Mouse (Mus musculus): Measurements from ENCODE around the gene Olfr1028. TPM values are rescaled to one million over a fixed set of nuclear protein-coding genes. Genes with fewer than 3 reads are reported as not detected.

Gene Olfr1028
- total and polyA plus RNA-seq, 3 experiments: not detected

- TF ChIP-seq BHLHE40 (IDR thresholded peaks at IDR 0.05; ENCODE audit: borderline replicate concordance, low read depth, low read length) (no peak), GABPA (IDR thresholded peaks at IDR 0.05; ENCODE audit: low read depth, low read length) (no peak), POLR2AphosphoS5 (IDR thresholded peaks at IDR 0.05; ENCODE audit: borderline replicate concordance, low read depth, low read length) (no peak), MYB (IDR thresholded peaks at IDR 0.05; ENCODE audit: low read depth, low read length) (no peak), UBTF (IDR thresholded peaks at IDR 0.05; ENCODE audit: borderline replicate concordance, insufficient read depth, low read depth, low read length) (no peak)
- Histone ChIP-seq H3K9ac (ENCODE audit: control insufficient read depth, low read depth, low read length, poor library complexity, severe bottlenecking) (no peak within 1 kb of the TSS), H3K9me3 (replicated peaks; ENCODE audit: insufficient read depth, low read length) (no peaks in the 10 kb centered on the region), H3K4me1 (ENCODE audit: control insufficient read depth in 1 of 2, insufficient read depth in 2 of 2, low read length in 2 of 2) (no peaks in the 10 kb centered on the region), H3K27me3 (ENCODE audit: control insufficient read depth in 1 of 2, insufficient read depth in 2 of 2, low read length in 2 of 2) (no peaks in the 10 kb centered on the region), H3K79me2 (ENCODE audit: control insufficient read depth, insufficient read depth, low read length, poor library complexity) (no peaks in the 10 kb centered on the region), H3K4me3 (ENCODE audit: control insufficient read depth in 1 of 2, insufficient read depth in 1 of 2, low read depth in 2 of 2, low read length in 2 of 2) (no peak within 1 kb of the TSS), H3K36me3 (ENCODE audit: control insufficient read depth in 1 of 2, insufficient read depth in 2 of 2, low read length in 2 of 2) (no peaks in the 10 kb centered on the region), H3K27ac (ENCODE audit: control insufficient read depth, low read depth, low read length) (no peak within 1 kb of the TSS)
- DNase-seq (ENCODE audit: low read depth, low spot score): no peak
Measured at GRCm38 (mm10) chr2:85978976-85979375, 28.7 kb downstream of the Olfr1028 start, which contains the start of gene Olfr1030. TSS of gene Olfr1030 (plus strand) at chr2:85979276.

- Histone ChIP-seq H3K27ac (ENCODE audit: control insufficient read depth, low read depth, low read length) (no peak within 1 kb of the TSS), H3K4me3 (ENCODE audit: control insufficient read depth in 1 of 2, insufficient read depth in 1 of 2, low read depth in 2 of 2, low read length in 2 of 2) (no peak within 1 kb of the TSS), H3K79me2 (ENCODE audit: control insufficient read depth, insufficient read depth, low read length, poor library complexity) (no peaks in the 10 kb centered on the region), H3K27me3 (ENCODE audit: control insufficient read depth in 1 of 2, insufficient read depth in 2 of 2, low read length in 2 of 2) (no peaks in the 10 kb centered on the region), H3K36me3 (ENCODE audit: control insufficient read depth in 1 of 2, insufficient read depth in 2 of 2, low read length in 2 of 2) (no peaks in the 10 kb centered on the region), H3K4me1 (ENCODE audit: control insufficient read depth in 1 of 2, insufficient read depth in 2 of 2, low read length in 2 of 2) (no peaks in the 10 kb centered on the region), H3K9ac (ENCODE audit: control insufficient read depth, low read depth, low read length, poor library complexity, severe bottlenecking) (no peak within 1 kb of the TSS), H3K9me3 (replicated peaks; ENCODE audit: insufficient read depth, low read length) (no peaks in the 10 kb centered on the region)
- TF ChIP-seq ELF1 (IDR thresholded peaks at IDR 0.05; ENCODE audit: low read depth, low read length): no peak
- TF ChIP-seq TAL1 (IDR thresholded peaks at IDR 0.05; ENCODE audit: low read length): no peak
- TF ChIP-seq HCFC1 (IDR thresholded peaks at IDR 0.05; ENCODE audit: low read depth, low read length): no peak
- no peak for TF ChIP-seq CHD2 (IDR thresholded peaks at IDR 0.05; ENCODE audit: low read length)
- TF ChIP-seq NELFE (IDR thresholded peaks at IDR 0.05; ENCODE audit: low read depth, low read length): no peak
- TF ChIP-seq CTCF (IDR thresholded peaks at IDR 0.05 in 2 of 3, conservative IDR thresholded peaks at IDR 0.05 in 1 of 3; ENCODE audit: control insufficient read depth in 1 of 3, insufficient read depth in 1 of 3, low read depth in 2 of 3, low read length in 3 of 3, poor library complexity in 1 of 3, severe bottlenecking in 1 of 3): no peak
- no peak for TF ChIP-seq MAFK (IDR thresholded peaks at IDR 0.05; ENCODE audit: borderline replicate concordance, low read depth, low read length)
- TF ChIP-seq ZMIZ1 (IDR thresholded peaks at IDR 0.05; ENCODE audit: low read depth, low read length): no peak
- TF ChIP-seq BHLHE40 (IDR thresholded peaks at IDR 0.05; ENCODE audit: borderline replicate concordance, low read depth, low read length): no peak
- TF ChIP-seq RAD21 (IDR thresholded peaks at IDR 0.05; ENCODE audit: low read depth, low read length): no peak
- no peak for TF ChIP-seq ZNF384 (IDR thresholded peaks at IDR 0.05; ENCODE audit: low read depth, low read length)
- TF ChIP-seq MAX (IDR thresholded peaks at IDR 0.05; ENCODE audit: low read length): no peak
- no peak for TF ChIP-seq SIN3A (IDR thresholded peaks at IDR 0.05; ENCODE audit: low read length)
- TF ChIP-seq JUND (IDR thresholded peaks at IDR 0.05; ENCODE audit: low read depth, low read length): no peak
- no peak for TF ChIP-seq CHD1 (IDR thresholded peaks at IDR 0.05; ENCODE audit: low read depth, low read length)
- no peak for TF ChIP-seq NRF1 (IDR thresholded peaks at IDR 0.05; ENCODE audit: insufficient read depth, low read depth, low read length, poor library complexity, severe bottlenecking)
- TF ChIP-seq MXI1 (IDR thresholded peaks at IDR 0.05; ENCODE audit: low read depth, low read length): no peak
- no peak for DNase-seq (ENCODE audit: low read depth, low spot score)
Measured at GRCm38 (mm10) chr2:85990004-85990403, 39.8 kb downstream of the Olfr1028 start, which contains the start of gene Olfr1031. TSS of gene Olfr1031 (plus strand) at chr2:85990304.

Other genes starting within 250 kb of the Olfr1028 start
- not detected in 2 replicates for gene Olfr1009, start 235.0 kb upstream of the Olfr1028 start, total RNA-seq (2012; rRNA removed)
- gene Olfr1009, start 235.0 kb upstream of the Olfr1028 start, polyA plus RNA-seq (2012; ENCODE audit: insufficient read depth in 1 of 2, insufficient read length in 2 of 2, low read depth in 1 of 2, low replicate concordance in 2 of 2, missing spikeins in 1 of 2): not detected
- gene Olfr1012, start 187.7 kb upstream of the Olfr1028 start, total RNA-seq (2012; rRNA removed): not detected in 2 replicates
- not detected for gene Olfr1012, start 187.7 kb upstream of the Olfr1028 start, polyA plus RNA-seq (2012; ENCODE audit: insufficient read depth in 1 of 2, insufficient read length in 2 of 2, low read depth in 1 of 2, low replicate concordance in 2 of 2, missing spikeins in 1 of 2)
- gene Olfr1013, start 183.3 kb upstream of the Olfr1028 start, total RNA-seq (2012; rRNA removed): not detected in 2 replicates
- gene Olfr1013, start 183.3 kb upstream of the Olfr1028 start, polyA plus RNA-seq (2012; ENCODE audit: insufficient read depth in 1 of 2, insufficient read length in 2 of 2, low read depth in 1 of 2, low replicate concordance in 2 of 2, missing spikeins in 1 of 2): not detected
- not detected in 2 replicates for gene Olfr1014, start 177.7 kb upstream of the Olfr1028 start, total RNA-seq (2012; rRNA removed)
- not detected for gene Olfr1014, start 177.7 kb upstream of the Olfr1028 start, polyA plus RNA-seq (2012; ENCODE audit: insufficient read depth in 1 of 2, insufficient read length in 2 of 2, low read depth in 1 of 2, low replicate concordance in 2 of 2, missing spikeins in 1 of 2)
- not detected in 2 replicates for gene Olfr1015, start 168.4 kb upstream of the Olfr1028 start, total RNA-seq (2012; rRNA removed)
- not detected for gene Olfr1015, start 168.4 kb upstream of the Olfr1028 start, polyA plus RNA-seq (2012; ENCODE audit: insufficient read depth in 1 of 2, insufficient read length in 2 of 2, low read depth in 1 of 2, low replicate concordance in 2 of 2, missing spikeins in 1 of 2)
- not detected in 2 replicates for gene Olfr1016, start 147.9 kb upstream of the Olfr1028 start, total RNA-seq (2012; rRNA removed)
- gene Olfr1016, start 147.9 kb upstream of the Olfr1028 start, polyA plus RNA-seq (2012; ENCODE audit: insufficient read depth in 1 of 2, insufficient read length in 2 of 2, low read depth in 1 of 2, low replicate concordance in 2 of 2, missing spikeins in 1 of 2): not detected
- not detected in 2 replicates for gene Olfr1018, start 132.0 kb upstream of the Olfr1028 start, total RNA-seq (2012; rRNA removed)
- not detected for gene Olfr1018, start 132.0 kb upstream of the Olfr1028 start, polyA plus RNA-seq (2012; ENCODE audit: insufficient read depth in 1 of 2, insufficient read length in 2 of 2, low read depth in 1 of 2, low replicate concordance in 2 of 2, missing spikeins in 1 of 2)
- not detected in 2 replicates for gene Olfr1019, start 105.0 kb upstream of the Olfr1028 start, total RNA-seq (2012; rRNA removed)
- gene Olfr1019, start 105.0 kb upstream of the Olfr1028 start, polyA plus RNA-seq (2012; ENCODE audit: insufficient read depth in 1 of 2, insufficient read length in 2 of 2, low read depth in 1 of 2, low replicate concordance in 2 of 2, missing spikeins in 1 of 2): not detected
- gene Olfr1020, start 103.4 kb upstream of the Olfr1028 start, total RNA-seq (2012; rRNA removed): not detected in 2 replicates
- gene Olfr1020, start 103.4 kb upstream of the Olfr1028 start, polyA plus RNA-seq (2012; ENCODE audit: insufficient read depth in 1 of 2, insufficient read length in 2 of 2, low read depth in 1 of 2, low replicate concordance in 2 of 2, missing spikeins in 1 of 2): not detected
- not detected in 2 replicates for gene Olfr1022, start 81.8 kb upstream of the Olfr1028 start, total RNA-seq (2012; rRNA removed)
- not detected for gene Olfr1022, start 81.8 kb upstream of the Olfr1028 start, polyA plus RNA-seq (2012; ENCODE audit: insufficient read depth in 1 of 2, insufficient read length in 2 of 2, low read depth in 1 of 2, low replicate concordance in 2 of 2, missing spikeins in 1 of 2)
- not detected in 2 replicates for gene Olfr1023, start 64.8 kb upstream of the Olfr1028 start, total RNA-seq (2012; rRNA removed)
- gene Olfr1023, start 64.8 kb upstream of the Olfr1028 start, polyA plus RNA-seq (2012; ENCODE audit: insufficient read depth in 1 of 2, insufficient read length in 2 of 2, low read depth in 1 of 2, low replicate concordance in 2 of 2, missing spikeins in 1 of 2): not detected
- not detected in 2 replicates for gene Olfr1024, start 45.4 kb upstream of the Olfr1028 start, total RNA-seq (2012; rRNA removed)
- not detected for gene Olfr1024, start 45.4 kb upstream of the Olfr1028 start, polyA plus RNA-seq (2012; ENCODE audit: insufficient read depth in 1 of 2, insufficient read length in 2 of 2, low read depth in 1 of 2, low replicate concordance in 2 of 2, missing spikeins in 1 of 2)
- not detected in 2 replicates for gene Olfr1025-ps1, start 35.2 kb upstream of the Olfr1028 start, total RNA-seq (2012; rRNA removed)
- not detected for gene Olfr1025-ps1, start 35.2 kb upstream of the Olfr1028 start, polyA plus RNA-seq (2012; ENCODE audit: insufficient read depth in 1 of 2, insufficient read length in 2 of 2, low read depth in 1 of 2, low replicate concordance in 2 of 2, missing spikeins in 1 of 2)
- not detected in 2 replicates for gene Olfr1026, start 28.9 kb upstream of the Olfr1028 start, total RNA-seq (2012; rRNA removed)
- gene Olfr1026, start 28.9 kb upstream of the Olfr1028 start, polyA plus RNA-seq (2012; ENCODE audit: insufficient read depth in 1 of 2, insufficient read length in 2 of 2, low read depth in 1 of 2, low replicate concordance in 2 of 2, missing spikeins in 1 of 2): not detected
- gene Olfr1029, start 23.5 kb downstream of the Olfr1028 start, total RNA-seq (2012; rRNA removed): not detected in 2 replicates
- gene Olfr1029, start 23.5 kb downstream of the Olfr1028 start, polyA plus RNA-seq (2012; ENCODE audit: insufficient read depth in 1 of 2, insufficient read length in 2 of 2, low read depth in 1 of 2, low replicate concordance in 2 of 2, missing spikeins in 1 of 2): not detected
- not detected in 2 replicates for gene Olfr1030, start 28.8 kb downstream of the Olfr1028 start, total RNA-seq (2012; rRNA removed)
- not detected for gene Olfr1030, start 28.8 kb downstream of the Olfr1028 start, polyA plus RNA-seq (2012; ENCODE audit: insufficient read depth in 1 of 2, insufficient read length in 2 of 2, low read depth in 1 of 2, low replicate concordance in 2 of 2, missing spikeins in 1 of 2)
- not detected in 2 replicates for gene Olfr1031, start 39.9 kb downstream of the Olfr1028 start, total RNA-seq (2012; rRNA removed)
- gene Olfr1031, start 39.9 kb downstream of the Olfr1028 start, polyA plus RNA-seq (2012; ENCODE audit: insufficient read depth in 1 of 2, insufficient read length in 2 of 2, low read depth in 1 of 2, low replicate concordance in 2 of 2, missing spikeins in 1 of 2): not detected
- not detected in 2 replicates for gene Olfr1032, start 55.1 kb downstream of the Olfr1028 start, total RNA-seq (2012; rRNA removed)
- gene Olfr1032, start 55.1 kb downstream of the Olfr1028 start, polyA plus RNA-seq (2012; ENCODE audit: insufficient read depth in 1 of 2, insufficient read length in 2 of 2, low read depth in 1 of 2, low replicate concordance in 2 of 2, missing spikeins in 1 of 2): not detected
- not detected in 2 replicates for gene Olfr1033, start 70.2 kb downstream of the Olfr1028 start, total RNA-seq (2012; rRNA removed)
- gene Olfr1033, start 70.2 kb downstream of the Olfr1028 start, polyA plus RNA-seq (2012; ENCODE audit: insufficient read depth in 1 of 2, insufficient read length in 2 of 2, low read depth in 1 of 2, low replicate concordance in 2 of 2, missing spikeins in 1 of 2): not detected
- not detected in 2 replicates for gene Olfr1034, start 95.4 kb downstream of the Olfr1028 start, total RNA-seq (2012; rRNA removed)
- gene Olfr1034, start 95.4 kb downstream of the Olfr1028 start, polyA plus RNA-seq (2012; ENCODE audit: insufficient read depth in 1 of 2, insufficient read length in 2 of 2, low read depth in 1 of 2, low replicate concordance in 2 of 2, missing spikeins in 1 of 2): not detected
- gene Olfr1036, start 123.6 kb downstream of the Olfr1028 start, total RNA-seq (2012; rRNA removed): not detected in 2 replicates
- gene Olfr1036, start 123.6 kb downstream of the Olfr1028 start, polyA plus RNA-seq (2012; ENCODE audit: insufficient read depth in 1 of 2, insufficient read length in 2 of 2, low read depth in 1 of 2, low replicate concordance in 2 of 2, missing spikeins in 1 of 2): not detected
- gene Olfr1037, start 136.9 kb downstream of the Olfr1028 start, total RNA-seq (2012; rRNA removed): not detected in 2 replicates
- not detected for gene Olfr1037, start 136.9 kb downstream of the Olfr1028 start, polyA plus RNA-seq (2012; ENCODE audit: insufficient read depth in 1 of 2, insufficient read length in 2 of 2, low read depth in 1 of 2, low replicate concordance in 2 of 2, missing spikeins in 1 of 2)
- not detected in 2 replicates for gene Olfr1039, start 185.5 kb downstream of the Olfr1028 start, total RNA-seq (2012; rRNA removed)
- not detected for gene Olfr1039, start 185.5 kb downstream of the Olfr1028 start, polyA plus RNA-seq (2012; ENCODE audit: insufficient read depth in 1 of 2, insufficient read length in 2 of 2, low read depth in 1 of 2, low replicate concordance in 2 of 2, missing spikeins in 1 of 2)
- not detected in 2 replicates for gene Olfr1040, start 196.3 kb downstream of the Olfr1028 start, total RNA-seq (2012; rRNA removed)
- not detected for gene Olfr1040, start 196.3 kb downstream of the Olfr1028 start, polyA plus RNA-seq (2012; ENCODE audit: insufficient read depth in 1 of 2, insufficient read length in 2 of 2, low read depth in 1 of 2, low replicate concordance in 2 of 2, missing spikeins in 1 of 2)
- not detected in 2 replicates for gene Olfr1042, start 211.4 kb downstream of the Olfr1028 start, total RNA-seq (2012; rRNA removed)
- gene Olfr1042, start 211.4 kb downstream of the Olfr1028 start, polyA plus RNA-seq (2012; ENCODE audit: insufficient read depth in 1 of 2, insufficient read length in 2 of 2, low read depth in 1 of 2, low replicate concordance in 2 of 2, missing spikeins in 1 of 2): not detected
- not detected in 2 replicates for gene Olfr1043, start 217.1 kb downstream of the Olfr1028 start, total RNA-seq (2012; rRNA removed)
- not detected for gene Olfr1043, start 217.1 kb downstream of the Olfr1028 start, polyA plus RNA-seq (2012; ENCODE audit: insufficient read depth in 1 of 2, insufficient read length in 2 of 2, low read depth in 1 of 2, low replicate concordance in 2 of 2, missing spikeins in 1 of 2)
- gene Olfr1044, start 227.4 kb downstream of the Olfr1028 start, total RNA-seq (2012; rRNA removed): not detected in 2 replicates
- gene Olfr1044, start 227.4 kb downstream of the Olfr1028 start, polyA plus RNA-seq (2012; ENCODE audit: insufficient read depth in 1 of 2, insufficient read length in 2 of 2, low read depth in 1 of 2, low replicate concordance in 2 of 2, missing spikeins in 1 of 2): not detected
- gene Olfr52, start 235.2 kb downstream of the Olfr1028 start, total RNA-seq (2012; rRNA removed): not detected in 2 replicates
- not detected for gene Olfr52, start 235.2 kb downstream of the Olfr1028 start, polyA plus RNA-seq (2012; ENCODE audit: insufficient read depth in 1 of 2, insufficient read length in 2 of 2, low read depth in 1 of 2, low replicate concordance in 2 of 2, missing spikeins in 1 of 2)